Mouse (Mus musculus) monocyte, adult 5-6 weeks (primary cell): ENCODE results near the gene Dnajc30. TPM values are rescaled to one million over a fixed set of nuclear protein-coding genes. Genes with fewer than 3 reads are reported as not detected.

Experiments used
- ATAC-seq: fragments of 153-309, 156-312 bp; replicated peaks from 2 replicates; pipeline ENCODE4 v1.8.0; 2017; ENCODE audit warnings: mild to moderate bottlenecking; ENCODE audit not compliant: low TSS enrichment, insufficient number of reproducible peaks, severe bottlenecking, poor library complexity, low FRiP score
- total RNA-seq: library from RNA; stranded (forward); fragments of 200-1000, 200-491, 200-594 nt; gene quantifications from 3 replicates; pipeline ENCODE4 v1.2.3, GENCODE M21; 2017

Dnajc30 gene
- total RNA-seq, 1 experiment from 2014 or later: 5.5 TPM

DNA sequence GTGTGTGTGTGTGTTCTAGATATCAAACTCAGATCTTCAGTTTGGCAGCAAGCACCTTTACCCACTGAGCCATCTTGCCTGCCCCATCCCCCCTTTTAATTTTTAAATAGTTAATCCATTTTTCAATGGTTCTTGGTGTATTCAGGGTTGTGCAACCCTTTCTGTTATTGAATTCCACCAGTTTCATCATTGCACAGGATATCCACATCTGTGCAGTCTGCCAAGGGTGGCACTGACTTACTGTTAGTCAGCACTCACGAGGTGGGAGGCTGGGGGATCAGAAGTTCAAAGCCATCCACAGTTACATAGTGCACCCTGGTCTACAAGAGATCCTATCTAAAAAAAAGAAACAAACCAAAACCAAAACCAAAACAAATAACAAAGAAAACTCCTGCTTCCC lies 37.0 kb downstream of the Dnajc30 start:
- ATAC-seq: no peak

DNA sequence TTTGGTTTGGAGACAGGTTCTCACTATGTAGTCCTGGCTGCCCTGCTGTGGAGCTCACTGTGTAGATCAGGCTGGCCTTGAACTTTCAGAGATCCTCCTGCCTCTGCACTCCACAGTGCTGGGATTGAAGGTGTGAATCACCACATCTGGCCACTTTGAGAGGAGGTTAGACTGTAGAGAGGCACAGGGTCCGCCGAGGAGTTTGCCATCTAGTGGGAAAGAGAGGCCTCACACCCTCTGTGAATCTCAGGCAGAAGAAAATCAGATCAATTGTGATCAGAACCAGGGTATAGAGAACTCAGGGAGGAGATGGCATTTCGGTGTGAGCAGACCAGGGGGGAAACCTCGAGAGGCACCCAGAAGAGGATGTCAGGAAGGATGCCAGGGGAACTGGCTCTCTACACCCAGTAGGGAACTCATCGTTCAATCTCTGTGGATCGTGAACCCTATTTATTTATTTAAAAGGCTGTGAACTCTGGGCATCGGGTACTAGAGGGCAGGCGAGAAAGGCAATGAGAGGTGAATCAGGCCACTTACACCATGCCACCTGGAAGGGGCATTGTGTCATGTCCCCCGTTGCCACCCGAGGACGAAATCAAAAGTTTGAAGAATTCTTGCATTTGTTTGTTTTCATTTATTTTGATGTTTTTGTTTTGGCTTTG lies 40.1 kb downstream of the Dnajc30 start:
- no peak for ATAC-seq

DNA sequence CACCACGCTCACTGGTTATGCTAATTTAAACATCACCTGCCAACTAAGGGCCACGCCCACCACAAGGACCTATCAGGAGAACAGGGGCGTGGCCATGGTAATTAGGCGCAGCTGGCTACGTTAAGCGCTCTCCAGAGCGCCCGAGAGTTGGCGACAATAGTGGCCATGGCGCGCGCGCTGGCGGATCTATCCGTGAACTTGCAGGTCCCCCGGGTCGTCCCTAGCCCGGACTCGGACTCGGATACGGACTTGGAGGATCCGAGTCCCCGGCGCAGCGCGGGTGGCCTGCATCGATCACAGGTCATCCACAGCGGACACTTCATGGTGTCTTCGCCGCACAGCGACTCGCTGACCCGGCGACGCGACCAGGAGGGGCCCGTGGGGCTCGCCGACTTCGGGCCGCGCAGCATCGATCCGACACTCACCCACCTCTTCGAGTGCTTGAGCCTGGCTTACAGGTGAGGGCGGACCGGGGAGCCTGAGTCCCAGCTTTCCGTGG lies 42.8 kb downstream of the Dnajc30 start:
- ATAC-seq: peak; percentile 60

DNA sequence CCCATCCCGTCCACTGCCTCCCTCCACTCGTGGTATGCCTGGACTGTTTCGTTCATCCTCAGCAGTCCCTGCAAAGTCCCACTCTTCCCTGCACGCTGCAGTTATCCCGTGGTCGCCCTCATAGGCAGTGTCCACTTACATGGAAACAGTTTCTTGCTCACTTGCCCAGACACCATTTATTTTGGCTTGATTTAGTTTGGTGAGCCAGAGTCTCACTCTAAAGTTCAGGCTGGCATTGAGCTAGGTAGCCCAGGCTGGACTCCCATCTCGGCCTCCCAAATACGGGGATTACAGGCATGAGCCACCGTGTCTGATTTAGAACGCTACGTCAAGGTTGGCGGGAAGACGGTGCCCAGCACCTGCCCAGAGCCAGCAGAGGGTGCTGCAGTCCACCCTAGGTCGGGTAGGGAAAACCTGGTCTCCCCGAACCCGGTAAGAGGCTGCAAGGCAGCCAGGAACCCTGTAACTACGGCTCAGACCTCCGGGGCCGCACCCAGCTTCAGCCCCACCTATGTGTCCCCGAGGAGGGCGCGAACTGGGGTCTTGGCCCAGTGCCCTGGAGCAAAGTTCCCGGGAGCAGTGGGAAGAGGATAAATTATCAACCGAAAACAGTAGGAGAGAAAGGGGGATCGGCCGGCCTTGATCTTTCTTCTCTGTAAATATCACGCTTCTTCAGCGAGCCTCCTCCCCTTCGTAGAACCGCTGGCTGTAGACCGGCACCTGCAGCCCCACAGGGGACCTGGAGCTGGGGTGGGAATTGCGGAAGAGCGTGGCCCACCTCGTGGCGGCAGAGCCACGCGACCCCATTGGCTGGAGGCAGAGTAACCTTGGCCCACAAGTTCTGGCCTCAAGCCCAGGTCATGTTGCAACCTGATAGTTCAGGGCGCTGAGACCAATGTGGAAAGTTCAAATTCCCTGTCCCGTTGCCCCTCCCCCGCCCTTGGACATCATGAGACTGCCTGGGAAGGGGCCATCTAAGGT lies 43.8 kb downstream of the Dnajc30 start:
- ATAC-seq: peak; percentile 13; the same call in 1 of the 2 replicates

DNA sequence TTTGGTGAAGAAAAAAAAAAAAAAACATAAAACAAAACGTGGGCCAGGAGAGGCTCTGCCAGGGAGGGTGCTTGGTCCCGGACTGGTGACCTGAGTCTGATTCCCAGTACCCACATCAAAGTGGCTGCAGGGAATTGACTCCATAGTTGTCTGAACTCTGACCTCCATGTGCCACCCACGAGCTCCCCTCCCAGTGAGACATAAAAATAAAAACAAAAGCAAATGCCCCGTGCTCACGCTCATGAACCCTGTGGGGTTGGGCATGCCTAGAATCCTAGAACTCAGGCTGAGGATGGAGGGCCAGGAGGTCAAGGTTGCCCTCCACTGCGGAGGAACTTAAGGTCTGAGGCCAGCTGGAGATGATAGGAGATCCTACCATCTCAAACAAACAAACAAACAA lies 45.0 kb downstream of the Dnajc30 start:
- ATAC-seq: no peak

DNA sequence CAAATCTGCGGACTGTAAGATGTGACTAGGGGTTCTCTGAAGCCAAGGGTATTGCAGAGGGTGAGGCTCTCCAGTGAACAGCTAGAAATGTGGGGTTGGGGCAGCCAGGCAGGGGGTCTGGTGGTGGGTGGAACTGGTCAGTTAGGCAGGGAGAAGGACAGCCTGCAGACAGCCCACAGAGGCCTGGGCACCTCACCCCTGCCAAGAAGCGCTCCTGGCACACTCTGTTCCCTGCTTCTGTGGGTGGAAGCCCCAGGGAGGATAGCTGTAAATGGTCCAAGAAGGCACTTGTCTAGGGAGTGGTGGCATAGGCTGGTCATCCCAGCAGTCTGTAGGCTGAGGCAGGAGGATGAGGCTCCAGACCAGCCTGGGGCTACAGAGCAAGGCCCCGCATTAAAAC lies 45.4 kb downstream of the Dnajc30 start:
- no peak for ATAC-seq

DNA sequence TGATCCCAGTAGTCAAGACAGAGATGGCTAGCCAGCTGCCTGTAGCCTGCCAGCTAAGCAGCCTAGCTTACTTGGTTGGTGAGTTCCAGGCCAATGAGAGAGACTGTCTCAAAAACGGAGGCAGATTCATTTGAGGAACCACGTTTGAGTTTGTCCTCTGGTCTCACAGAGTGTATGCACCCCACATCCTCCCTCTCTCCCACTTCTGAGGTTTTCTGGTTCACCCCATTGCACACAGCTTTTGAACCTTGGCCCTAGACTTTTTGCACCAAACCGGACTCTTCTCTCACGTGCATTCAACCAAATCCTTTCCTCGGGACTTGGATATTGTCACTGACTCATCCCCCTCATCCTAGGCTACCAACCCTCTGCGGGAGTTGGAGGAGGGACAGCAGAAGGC lies 46.0 kb downstream of the Dnajc30 start:
- no peak for ATAC-seq

DNA sequence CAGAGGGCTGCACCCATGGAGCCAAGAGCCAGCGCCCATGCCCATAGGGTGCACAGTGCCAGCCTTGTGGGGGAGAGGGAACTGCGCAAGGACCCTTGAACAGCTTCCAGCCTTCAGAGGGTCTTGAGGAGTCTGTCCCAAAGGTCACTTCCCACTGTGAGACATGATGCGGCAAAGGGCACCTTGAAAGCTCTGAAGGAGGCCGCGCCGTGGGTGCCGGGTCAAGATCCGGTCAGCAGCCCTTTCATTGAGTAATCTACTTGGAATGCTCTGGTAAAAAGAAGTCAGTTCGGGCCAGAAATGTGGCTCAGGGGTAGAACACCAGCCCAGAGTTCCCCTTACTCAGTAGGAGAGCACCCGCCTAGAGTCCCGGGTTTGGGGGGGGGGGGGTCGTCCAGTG lies 49.8 kb downstream of the Dnajc30 start:
- no peak for ATAC-seq

DNA sequence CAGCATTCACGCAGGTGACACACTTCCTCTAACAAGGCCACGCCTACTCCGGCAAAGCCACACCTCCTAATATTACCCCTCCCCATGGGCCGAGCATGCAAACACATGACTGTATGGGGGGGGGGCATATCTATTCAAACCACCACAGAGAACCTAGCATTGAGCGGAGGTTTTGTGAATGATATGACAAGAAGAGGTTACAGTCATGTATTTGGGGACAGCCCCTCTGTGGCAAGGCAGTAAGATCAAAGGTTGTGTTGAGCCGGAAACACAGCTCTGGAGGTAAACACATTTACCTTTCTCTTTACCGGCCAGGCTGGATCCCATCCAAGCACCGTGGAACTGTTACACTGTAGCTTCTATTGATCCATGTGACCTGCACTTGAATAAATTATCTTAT lies 51.2 kb downstream of the Dnajc30 start:
- ATAC-seq: no peak

Other genes starting within 250 kb of the Dnajc30 start
- not detected in 3 replicates for gene Tmem270, start 157.5 kb upstream of the Dnajc30 start, total RNA-seq
- not detected in 3 replicates for gene Cldn13, start 148.7 kb upstream of the Dnajc30 start, total RNA-seq
- 1.3 to 1.6 TPM in 2 of 3 replicates, not detected in the other for gene Mettl27, start 131.8 kb upstream of the Dnajc30 start, total RNA-seq
- not detected in 3 replicates for gene Cldn4, start 117.3 kb upstream of the Dnajc30 start, total RNA-seq
- not detected in 3 replicates for gene Cldn3, start 78.0 kb upstream of the Dnajc30 start, total RNA-seq
- gene Abhd11, start 55.0 kb upstream of the Dnajc30 start, total RNA-seq: 13.0 to 27.0 TPM (median 24.1 TPM) in 3 replicates
- 0.29 to 0.76 TPM in 2 of 3 replicates, not detected in the other for gene Stx1a, start 40.7 kb upstream of the Dnajc30 start, total RNA-seq
- gene Bud23, start 757 bp downstream of the Dnajc30 start, total RNA-seq: 50.6 to 85.3 TPM (median 72.7 TPM) in 3 replicates
- 0.43 TPM in 1 of 3 replicates, not detected in the others for gene Vps37d, start 14.1 kb downstream of the Dnajc30 start, total RNA-seq
- gene Mlxipl, start 25.7 kb downstream of the Dnajc30 start, total RNA-seq: 0.57 to 4.5 TPM (median 1.1 TPM) in 3 replicates
- 4.3 to 9.9 TPM (median 9.6 TPM) in 3 replicates for gene Tbl2, start 85.5 kb downstream of the Dnajc30 start, total RNA-seq
- gene Bcl7b, start 104.1 kb downstream of the Dnajc30 start, total RNA-seq: 52.4 to 63.3 TPM (median 53.1 TPM) in 3 replicates
- 100 to 162 TPM (median 112 TPM) in 3 replicates for gene Baz1b, start 123.1 kb downstream of the Dnajc30 start, total RNA-seq
- gene Fzd9, start 187.0 kb downstream of the Dnajc30 start, total RNA-seq: not detected in 3 replicates